Mouse (Mus musculus): ENCODE data around the gene Actbl2.

The Actbl2 gene

GRCm38 (mm10) chr13:111271868-111272267 is 17.1 kb downstream of the Actbl2 start:
- no peak for DNase-seq

GRCm38 (mm10) chr13:111286461-111287385 is 31.9 kb downstream of the Actbl2 start:
- peak; percentile 44 for DNase-seq

- DNase-seq, result no peak
These were observed 36.5 kb downstream of the Actbl2 start for GRCm38 (mm10) chr13:111291161-111291957.

- no peak for DNase-seq
These were observed 37.2 kb downstream of the Actbl2 start for GRCm38 (mm10) chr13:111291958-111292493.

- DNase-seq, result no peak
These were observed 38.7 kb downstream of the Actbl2 start for GRCm38 (mm10) chr13:111293478-111293877.

GRCm38 (mm10) chr13:111294965-111295494 is 40.2 kb downstream of the Actbl2 start:
- no peak for DNase-seq

- no peak for DNase-seq
These were observed 41.2 kb downstream of the Actbl2 start for GRCm38 (mm10) chr13:111296029-111296428.

- DNase-seq, result no peak
These were observed 42.8 kb downstream of the Actbl2 start for GRCm38 (mm10) chr13:111297614-111298013.

- DNase-seq, result no peak
These were observed 44.4 kb downstream of the Actbl2 start for GRCm38 (mm10) chr13:111299145-111299713.

GRCm38 (mm10) chr13:111300846-111301245 is 46.0 kb downstream of the Actbl2 start:
- DNase-seq, result no peak

- DNase-seq, result no peak
These were observed 46.6 kb downstream of the Actbl2 start for GRCm38 (mm10) chr13:111301431-111301830.

GRCm38 (mm10) chr13:111304194-111304593 is 49.4 kb downstream of the Actbl2 start:
- DNase-seq, result no peak

GRCm38 (mm10) chr13:111304736-111305135 is 49.9 kb downstream of the Actbl2 start:
- DNase-seq, result no peak

Data from thymus, postnatal 4 days (tissue).